Mouse (Mus musculus) lung, postnatal 36 days (tissue): ENCODE results near the gene Fabp6.
A peak's percentile ranks its signal among the peaks of the same experiment; 100 is the strongest.

Experiments
- DNase-seq: peaks from one replicate; pipeline ENCODE4 v3.0.0; 2022; ENCODE audit warnings: mixed read lengths

Gene Fabp6

DNA sequence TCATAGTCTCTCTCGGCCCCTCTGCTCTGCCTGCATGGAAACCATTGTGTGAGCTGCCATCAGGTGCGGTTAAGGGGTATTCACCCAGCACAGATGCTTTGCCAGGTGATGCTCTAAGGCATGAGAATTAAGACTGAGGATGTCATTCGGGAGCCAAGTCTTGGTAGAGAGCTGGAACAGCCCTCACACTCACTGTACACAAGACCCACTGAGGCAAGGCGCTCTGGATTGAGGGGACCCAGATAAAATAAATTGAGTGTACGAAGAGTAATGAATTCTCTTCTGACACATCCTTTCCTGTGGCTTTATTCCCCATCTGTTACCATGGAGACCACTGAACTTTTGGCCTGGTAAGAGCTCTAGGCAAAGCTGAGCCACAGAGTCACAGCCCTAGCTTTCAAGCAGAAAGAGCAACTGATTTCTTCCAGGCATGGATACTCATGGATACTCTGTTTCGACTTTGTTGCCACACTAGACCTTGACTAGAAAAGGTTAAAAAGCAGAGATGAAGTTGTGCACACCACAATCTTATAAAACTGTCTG is 11.7 kb downstream of the Fabp6 start:
- no peak for DNase-seq

- peak; percentile 92 for DNase-seq
These were observed 14.8 kb downstream of the Fabp6 start, which contains the start of gene 4933415A04Rik for GRCm38 (mm10) chr11:43586324-43587090. Gene 4933415A04Rik, plus strand, starts transcription at chr11:43587040.

DNA sequence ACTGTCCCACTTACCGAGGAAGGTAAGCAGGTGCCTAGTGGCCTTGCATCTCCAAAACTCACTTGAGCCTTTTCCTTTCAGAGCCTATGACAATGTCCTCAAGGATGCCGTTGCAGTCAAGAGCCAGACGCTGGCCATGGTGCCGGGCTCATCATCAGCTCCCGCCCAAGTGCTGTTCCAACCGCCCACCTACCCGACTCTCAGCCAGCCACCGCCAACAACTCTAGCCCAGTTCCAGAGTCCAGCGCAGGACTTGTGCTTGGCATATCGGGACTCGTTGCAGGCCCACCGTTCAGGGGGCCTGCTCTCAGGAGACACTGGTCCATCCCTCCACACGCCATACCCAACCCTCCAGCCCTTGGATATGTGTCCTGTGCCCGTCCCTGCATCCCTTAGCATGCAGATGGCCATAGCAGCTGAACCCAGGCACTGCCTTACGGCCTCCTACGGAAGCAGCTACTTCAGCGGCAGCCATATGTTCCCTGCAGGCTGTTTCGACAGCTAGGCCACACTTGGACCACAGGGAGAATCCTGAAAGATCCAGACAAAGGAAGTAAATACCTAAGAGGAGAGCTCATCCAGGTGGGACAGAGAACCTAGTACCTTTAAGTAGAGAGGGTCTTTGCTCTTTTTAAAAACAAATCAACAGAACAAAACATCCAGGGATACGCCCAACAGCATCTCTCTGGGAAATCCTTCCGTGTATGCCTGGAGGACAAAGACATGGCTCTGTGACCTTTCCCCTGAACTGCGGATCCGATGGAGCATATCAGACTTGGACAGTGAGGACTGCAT is 15.9 kb downstream of the Fabp6 start:
- no peak for DNase-seq

GRCm38 (mm10) chr11:43577713-43578478 is 23.4 kb downstream of the Fabp6 start:
- DNase-seq, result no peak

DNA sequence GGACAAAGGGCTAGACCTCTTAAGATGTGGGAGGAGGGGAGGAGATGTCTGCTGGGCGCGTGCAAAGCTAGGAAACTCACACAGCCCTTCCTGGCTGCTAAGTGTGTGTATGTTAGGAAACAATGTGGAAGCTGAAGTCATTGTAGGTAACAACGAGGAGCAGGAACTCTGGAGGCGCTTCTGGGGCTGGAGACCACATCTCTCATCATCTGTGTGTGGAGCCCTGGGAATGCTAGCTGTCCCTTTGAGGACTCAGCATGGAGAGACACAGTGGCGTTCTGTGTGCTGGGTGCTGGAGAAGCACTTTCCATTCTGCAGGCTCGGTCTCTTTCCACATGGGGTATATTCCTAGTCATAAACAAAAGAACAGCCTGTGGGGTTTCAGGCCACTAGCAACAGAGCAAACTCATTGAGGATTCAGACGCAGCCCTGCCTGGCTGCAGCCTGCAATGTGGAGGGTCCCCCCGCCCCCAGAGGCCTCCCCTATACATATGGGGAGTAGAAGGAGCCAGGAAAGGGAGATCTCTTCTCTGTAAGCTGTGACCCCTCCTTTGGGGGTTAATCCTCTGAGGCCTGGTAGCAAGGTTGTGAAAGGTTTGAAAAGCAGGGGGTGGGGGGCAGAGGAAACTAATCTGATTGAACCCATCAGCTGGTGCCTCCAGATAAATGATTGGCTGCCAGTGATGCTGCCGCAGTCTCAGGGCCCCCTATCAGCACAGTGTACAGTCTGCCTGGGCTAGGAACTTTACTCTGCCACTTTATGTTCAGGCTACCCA is 25.8 kb downstream of the Fabp6 start:
- peak; percentile 48 for DNase-seq

DNA sequence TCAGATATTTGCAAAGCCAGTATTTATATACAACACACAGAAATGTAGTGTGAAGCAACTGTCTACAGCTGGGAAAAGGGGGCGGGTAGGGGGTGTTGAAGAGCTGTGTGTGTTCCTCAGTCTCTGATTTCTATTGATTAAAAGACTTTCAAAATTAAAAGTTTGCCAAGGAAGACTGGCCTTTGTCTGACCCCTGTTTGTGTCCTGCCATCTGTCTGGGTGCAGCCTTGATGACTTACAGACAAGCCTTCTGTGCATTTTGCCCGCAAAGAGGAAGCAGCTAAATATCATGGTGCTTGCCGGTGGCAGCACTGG is 26.3 kb downstream of the Fabp6 start:
- no peak for DNase-seq

- DNase-seq, result peak; percentile 94
These were observed 31.7 kb downstream of the Fabp6 start for GRCm38 (mm10) chr11:43569595-43569994.

- no peak for DNase-seq
These were observed 32.2 kb downstream of the Fabp6 start for GRCm38 (mm10) chr11:43569188-43569587.

DNA sequence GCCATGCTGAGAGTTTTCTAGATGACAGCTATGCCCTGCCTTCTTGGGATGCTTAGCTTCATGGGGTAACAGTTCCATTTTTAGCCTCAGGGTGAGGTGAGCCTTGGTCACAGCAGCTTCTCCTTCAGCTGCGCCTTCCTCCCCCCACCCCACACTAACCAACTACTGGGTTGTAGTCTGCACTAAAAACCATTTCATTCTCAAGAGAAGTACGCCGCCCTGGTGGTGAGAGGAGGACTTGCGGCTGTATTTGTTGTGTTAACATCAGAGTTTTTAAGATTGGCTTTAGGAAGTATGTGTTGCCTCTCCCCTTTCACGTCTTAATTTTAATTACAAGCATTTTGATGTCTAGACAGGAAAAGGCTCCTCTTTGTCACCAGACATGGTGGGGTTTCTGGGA is 33.1 kb downstream of the Fabp6 start:
- peak; percentile 77 for DNase-seq

DNA sequence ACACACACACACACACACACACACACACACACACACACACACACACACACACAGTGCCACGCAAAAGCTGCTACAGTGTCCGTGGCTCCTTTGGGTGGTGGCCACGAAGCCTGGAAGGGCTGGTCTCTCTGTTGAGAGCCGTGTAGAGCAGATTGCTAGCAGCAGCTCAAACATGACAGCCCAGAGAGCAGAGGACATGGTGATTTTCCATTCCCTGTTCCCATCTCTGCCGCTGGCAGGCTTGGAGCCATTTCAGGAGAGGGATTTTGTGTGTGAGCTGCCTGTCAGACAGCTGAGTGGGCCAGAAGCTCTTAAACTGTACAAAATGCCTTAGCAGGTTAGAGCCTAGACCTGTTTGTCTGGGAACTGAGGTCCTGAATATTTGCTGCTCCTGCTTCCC is 34.6 kb downstream of the Fabp6 start:
- no peak for DNase-seq

GRCm38 (mm10) chr11:43565852-43566251 is 35.5 kb downstream of the Fabp6 start:
- no peak for DNase-seq

- no peak for DNase-seq
These were observed 35.9 kb downstream of the Fabp6 start for GRCm38 (mm10) chr11:43565414-43565813.

DNA sequence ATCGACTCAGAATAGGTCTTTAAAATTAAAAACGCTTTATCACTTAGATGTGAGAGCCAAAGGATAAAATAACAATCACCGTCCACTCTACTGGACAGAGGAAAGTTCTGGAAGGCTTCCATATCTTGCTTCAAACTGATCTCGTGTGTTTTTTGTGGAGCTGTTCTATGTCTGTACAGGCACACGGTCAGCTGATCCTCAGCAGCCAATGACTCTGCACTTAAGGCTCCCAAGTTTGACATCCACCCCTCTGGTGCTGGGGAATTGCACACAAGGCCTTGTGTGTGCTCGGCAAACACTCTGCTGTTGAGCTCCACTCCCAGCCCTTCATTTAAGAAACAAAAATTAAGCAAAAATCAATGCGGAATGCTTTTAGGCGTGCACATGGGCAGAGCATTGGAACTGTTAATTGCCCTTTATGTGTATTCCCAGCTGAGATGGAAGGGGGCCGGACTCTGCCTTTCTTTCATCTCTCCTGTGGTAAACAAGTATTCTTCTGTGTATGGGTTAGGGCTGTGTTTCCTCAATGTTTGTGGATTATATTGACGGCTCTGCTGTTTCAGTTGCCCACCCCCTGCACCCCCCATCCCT is 37.6 kb downstream of the Fabp6 start:
- DNase-seq, result no peak

- DNase-seq, result no peak
These were observed 41.6 kb downstream of the Fabp6 start for GRCm38 (mm10) chr11:43559515-43560292.

GRCm38 (mm10) chr11:43556538-43556937 is 44.8 kb downstream of the Fabp6 start:
- no peak for DNase-seq

GRCm38 (mm10) chr11:43552675-43553074 is 48.7 kb downstream of the Fabp6 start:
- no peak for DNase-seq

- DNase-seq, result no peak
These were observed 49.6 kb downstream of the Fabp6 start for GRCm38 (mm10) chr11:43551756-43552155.

GRCm38 (mm10) chr11:43549701-43550100 is 51.6 kb downstream of the Fabp6 start:
- peak; percentile 68 for DNase-seq

- DNase-seq, result peak; percentile 14
These were observed 52.5 kb downstream of the Fabp6 start for GRCm38 (mm10) chr11:43548657-43549435.

DNA sequence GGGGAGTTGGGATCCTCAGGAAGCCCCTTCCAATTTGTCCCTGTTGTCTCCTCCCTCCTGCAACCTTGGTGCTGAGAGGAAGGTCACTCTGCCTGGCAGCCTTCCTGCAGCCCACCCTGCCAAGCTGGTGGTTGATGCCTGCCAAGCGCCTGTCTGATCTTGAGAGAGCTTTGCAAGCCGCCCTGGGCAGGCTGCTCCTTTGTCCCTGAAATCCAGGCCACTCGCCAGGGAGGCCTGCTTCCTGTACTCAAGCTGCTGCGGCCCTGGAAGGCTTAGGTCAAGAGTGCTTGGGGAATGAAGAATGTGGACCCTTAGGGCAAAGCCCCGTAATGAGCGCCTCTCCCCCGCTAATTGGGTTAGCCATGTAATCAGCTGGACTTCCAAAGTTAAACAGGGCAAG is 53.2 kb downstream of the Fabp6 start:
- peak; percentile 60 for DNase-seq
